Mouse (Mus musculus) embryo, embryonic 10.5 days (tissue): ENCODE data around the gene Foxj1.
"Not testable (repeated sequence)": the region's sequence is repeated elsewhere in the genome, so short reads cannot be mapped to it uniquely, and the experiment has no call there.

Experiments
- DNase-seq: peaks from one replicate; pipeline ENCODE4 v3.0.0-alpha.2; 2015; ENCODE audit warnings: low spot score

Gene Foxj1

GRCm38 (mm10) chr11:116335244-116336036, at the start of gene Foxj1:
Foxj1 (minus strand) TSS chr11:116335399.
- DNase-seq: peak; percentile 97

GRCm38 (mm10) chr11:116384171-116384570, 49.0 kb upstream of the Foxj1 start:
- no peak for DNase-seq

GRCm38 (mm10) chr11:116383070-116383469, 47.9 kb upstream of the Foxj1 start:
- not testable (repeated sequence) for DNase-seq

GRCm38 (mm10) chr11:116380767-116381166, 45.6 kb upstream of the Foxj1 start:
- no peak for DNase-seq

- DNase-seq: no peak
Observed at GRCm38 (mm10) chr11:116379530-116379929, 44.3 kb upstream of the Foxj1 start.

GRCm38 (mm10) chr11:116376945-116377661, 41.9 kb upstream of the Foxj1 start:
- no peak for DNase-seq

GRCm38 (mm10) chr11:116371894-116372450, 36.8 kb upstream of the Foxj1 start:
- no peak for DNase-seq

GRCm38 (mm10) chr11:116369633-116370032, 34.4 kb upstream of the Foxj1 start:
- DNase-seq: no peak

- DNase-seq: no peak
Observed at GRCm38 (mm10) chr11:116369051-116369450, 33.9 kb upstream of the Foxj1 start.

- DNase-seq: peak; percentile 91
Observed at GRCm38 (mm10) chr11:116368116-116368515, 32.9 kb upstream of the Foxj1 start.

GRCm38 (mm10) chr11:116366647-116367046, 31.4 kb upstream of the Foxj1 start:
- DNase-seq: no peak

GRCm38 (mm10) chr11:116366124-116366523, 30.9 kb upstream of the Foxj1 start:
- no peak for DNase-seq

GRCm38 (mm10) chr11:116365432-116365831, 30.2 kb upstream of the Foxj1 start:
- DNase-seq: no peak

- no peak for DNase-seq
Observed at GRCm38 (mm10) chr11:116362015-116362414, 26.8 kb upstream of the Foxj1 start.

GRCm38 (mm10) chr11:116360915-116361314, 25.7 kb upstream of the Foxj1 start:
- not testable (repeated sequence) for DNase-seq

GRCm38 (mm10) chr11:116359652-116360051, 24.5 kb upstream of the Foxj1 start:
- DNase-seq: no peak

- no peak for DNase-seq
Observed at GRCm38 (mm10) chr11:116358926-116359637, 23.9 kb upstream of the Foxj1 start.

GRCm38 (mm10) chr11:116354521-116354920, 19.3 kb upstream of the Foxj1 start:
- DNase-seq: no peak

GRCm38 (mm10) chr11:116353535-116353934, 18.3 kb upstream of the Foxj1 start:
- no peak for DNase-seq

- DNase-seq: no peak
Observed at GRCm38 (mm10) chr11:116351294-116351693, 16.1 kb upstream of the Foxj1 start.

- DNase-seq: no peak
Observed at GRCm38 (mm10) chr11:116347955-116348354, 12.8 kb upstream of the Foxj1 start.

- DNase-seq: no peak
Observed at GRCm38 (mm10) chr11:116347012-116347411, 11.8 kb upstream of the Foxj1 start.
